Mouse (Mus musculus): Measurements from ENCODE around the gene Arhgdib.
A peak's percentile ranks its signal among the peaks of the same experiment; 100 is the strongest.

The Arhgdib gene

GRCm38 (mm10) chr6:136921601-136922000 lies 20.1 kb downstream of the Arhgdib start:
- DNase-seq (ENCODE audit: low read depth, low spot score): no peak

- DNase-seq (ENCODE audit: low read depth, low spot score): peak; percentile 58
Measured at GRCm38 (mm10) chr6:136920320-136921257, 21.1 kb downstream of the Arhgdib start.

GRCm38 (mm10) chr6:136917885-136918284 lies 23.8 kb downstream of the Arhgdib start:
- no peak for DNase-seq (ENCODE audit: low read depth, low spot score)

- DNase-seq (ENCODE audit: low read depth, low spot score): no peak
Measured at GRCm38 (mm10) chr6:136915721-136916395, 25.8 kb downstream of the Arhgdib start.

GRCm38 (mm10) chr6:136914234-136914633 lies 27.5 kb downstream of the Arhgdib start:
- DNase-seq (ENCODE audit: low read depth, low spot score): no peak

GRCm38 (mm10) chr6:136913384-136914126 lies 28.1 kb downstream of the Arhgdib start:
- DNase-seq (ENCODE audit: low read depth, low spot score): no peak

- DNase-seq (ENCODE audit: low read depth, low spot score): no peak
Measured at GRCm38 (mm10) chr6:136912751-136913265, 28.9 kb downstream of the Arhgdib start.

- DNase-seq (ENCODE audit: low read depth, low spot score): no peak
Measured at GRCm38 (mm10) chr6:136910247-136910890, 31.3 kb downstream of the Arhgdib start.

- no peak for DNase-seq (ENCODE audit: low read depth, low spot score)
Measured at GRCm38 (mm10) chr6:136906937-136907293, 34.8 kb downstream of the Arhgdib start.

- DNase-seq (ENCODE audit: low read depth, low spot score): no peak
Measured at GRCm38 (mm10) chr6:136906283-136906936, 35.3 kb downstream of the Arhgdib start.

- no peak for DNase-seq (ENCODE audit: low read depth, low spot score)
Measured at GRCm38 (mm10) chr6:136903885-136904470, 37.7 kb downstream of the Arhgdib start.

GRCm38 (mm10) chr6:136902527-136902926 lies 39.2 kb downstream of the Arhgdib start:
- DNase-seq (ENCODE audit: low read depth, low spot score): no peak

- no peak for DNase-seq (ENCODE audit: low read depth, low spot score)
Measured at GRCm38 (mm10) chr6:136901010-136901409, 40.7 kb downstream of the Arhgdib start.

- DNase-seq (ENCODE audit: low read depth, low spot score): no peak
Measured at GRCm38 (mm10) chr6:136900369-136901009, 41.2 kb downstream of the Arhgdib start.

- DNase-seq (ENCODE audit: low read depth, low spot score): no peak
Measured at GRCm38 (mm10) chr6:136898954-136899353, 42.7 kb downstream of the Arhgdib start.

- no peak for DNase-seq (ENCODE audit: low read depth, low spot score)
Measured at GRCm38 (mm10) chr6:136898222-136898621, 43.5 kb downstream of the Arhgdib start.

GRCm38 (mm10) chr6:136897789-136898188 lies 43.9 kb downstream of the Arhgdib start:
- DNase-seq (ENCODE audit: low read depth, low spot score): no peak

GRCm38 (mm10) chr6:136894532-136895339 lies 47.0 kb downstream of the Arhgdib start:
- no peak for DNase-seq (ENCODE audit: low read depth, low spot score)

GRCm38 (mm10) chr6:136892002-136892401 lies 49.7 kb downstream of the Arhgdib start:
- no peak for DNase-seq (ENCODE audit: low read depth, low spot score)
